In the genomic region with DNA sequence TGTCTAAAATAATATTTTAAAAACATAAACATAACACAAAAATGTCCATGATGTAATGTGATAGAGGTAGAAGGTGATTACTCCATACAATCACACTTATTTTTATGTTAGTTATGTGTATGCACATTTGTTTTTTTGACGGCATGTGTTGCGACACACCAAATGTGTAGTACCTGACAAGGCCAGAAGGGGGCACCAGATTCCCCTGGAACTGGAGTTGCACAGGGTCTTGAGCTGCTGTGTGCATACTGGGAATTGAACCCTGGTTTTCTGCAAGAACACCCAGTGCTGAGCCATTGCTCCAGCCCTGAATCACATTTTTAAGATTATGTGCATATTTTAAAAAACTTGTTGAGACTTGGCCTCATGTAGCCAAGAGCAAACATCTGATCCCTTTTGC, we compare ENCODE assay signal across 7 mouse cellular contexts.
A peak's percentile ranks its signal among the peaks of the same experiment; 100 is the strongest.
DNase-seq lines count a peak whose midpoint lies in the region.

No protein-coding gene starts in this region.

- DNase-seq in right cerebral cortex, adult 18-20 months, result peak; percentile 38
- no peak for DNase-seq in right cerebral cortex, postnatal 25 days
- DNase-seq in adrenal gland, adult 18-20 months (ENCODE audit: low spot score in 2 of 2), result peak; percentile 70 to 82
- DNase-seq in embryo, embryonic 10.5 days (ENCODE audit: low spot score), result peak; percentile 82
- DNase-seq in heart, postnatal 36 days, result peak; percentile 71 to 84
- DNase-seq in lung, postnatal 10 days, result peak; percentile 77
- DNase-seq in spleen, adult 12 weeks (ENCODE audit: low spot score), result peak; percentile 67

- intact Hi-C loops in heart, postnatal 36 days (cut with DNase I), result loop anchor here (1.0 to 5.0 kb wide), 3 partner anchors 36 to 101 kb away; no protein-coding TSS in a partner anchor
